In genomic region chr3:62604047-62604391, GRCm38 (mm10) we compare ENCODE assay signal across 9 mouse cellular contexts. TPM values are rescaled to one million over a fixed set of nuclear protein-coding genes. Genes with fewer than 3 reads are reported as not detected.
DNase-seq lines count a peak whose midpoint lies in the region; ATAC-seq and TF ChIP-seq lines count a peak whose summit lies in the region.
"Had no signal": no experiment of that assay in that cellular context is flagged by ENCODE, and none has a peak within 500 bp of the region (broad histone marks: within the 10 kb centered on the region; RNA-seq: fewer than 3 reads in every experiment).

No protein-coding gene starts in this region.

- DNase-seq in gastrocnemius, adult 2 months: no peak
- no peak for DNase-seq in gastrocnemius, postnatal 10 days
- DNase-seq in liver, postnatal 0 days: no peak
- DNase-seq in right cerebral cortex, adult 2 months (ENCODE audit: low spot score in 2 of 2): no peak
- DNase-seq in retina, postnatal 1 day: no peak
- no peak for DNase-seq in urinary bladder, adult 18-20 months (ENCODE audit: low spot score in 2 of 2)

- H3K79me2 ChIP-seq in C2C12 (ENCODE audit: control insufficient read depth, insufficient read depth): peaks cover 63% of the 10 kb centered on the region

- TF ChIP-seq CTCF in gastrocnemius, adult 2 months (IDR thresholded peaks at IDR 0.05): no peak
- TF ChIP-seq CTCF in C2C12 (IDR thresholded peaks at IDR 0.05; ENCODE audit: control insufficient read depth, insufficient read depth, insufficient read length): no peak
- TF ChIP-seq CTCF in liver, postnatal 0 days (IDR thresholded peaks at IDR 0.05; ENCODE audit: low read depth): no peak

- H3K27me3 ChIP-seq in C2C12 (ENCODE audit: control insufficient read depth, insufficient read depth, insufficient read length): no peaks in the 10 kb centered on the region
- H3K27me3 ChIP-seq in forebrain, embryonic 16.5 days (replicated peaks; ENCODE audit: control insufficient read depth, insufficient read depth, low read length): no peaks in the 10 kb centered on the region
- H3K27me3 ChIP-seq in liver, postnatal 0 days (ENCODE audit: insufficient read depth, low read length): 0 out of 2 replicates have a peak, but pooled peaks cover 3% of the 10 kb centered on the region

- H3K9ac ChIP-seq in forebrain, embryonic 16.5 days (replicated peaks; ENCODE audit: low read depth, low read length): peak overlapping the region; percentile 62
- no peak overlapping the region for H3K9ac ChIP-seq in liver, postnatal 0 days (replicated peaks)

- no peak for TF ChIP-seq EP300 in liver, postnatal 0 days (IDR thresholded peaks at IDR 0.05; ENCODE audit: low read depth)

- H3K27ac ChIP-seq in gastrocnemius, adult 2 months: no peak overlapping the region
- no peak overlapping the region for H3K27ac ChIP-seq in forebrain, embryonic 16.5 days (ENCODE audit: low read length)
- no peak overlapping the region for H3K27ac ChIP-seq in liver, postnatal 0 days (ENCODE audit: low read depth)

- peak overlapping the region; percentile 82 for H3K4me2 ChIP-seq in forebrain, embryonic 16.5 days (ENCODE audit: low read length)
- H3K4me2 ChIP-seq in liver, postnatal 0 days (ENCODE audit: low read depth, low read length): peak overlapping the region; percentile 30; the same call in 1 of the 2 replicates

- intact Hi-C loops in gastrocnemius, adult 2 months (cut with DNase I): no loop called here

- WGBS in forebrain, embryonic 16.5 days: 20% methylated on average over 10 of the region's 10 CpGs
- WGBS in liver, postnatal 0 days (ENCODE audit: insufficient replicate concordance): 18% methylated on average over 10 of the region's 10 CpGs

- H3K4me1 ChIP-seq in forebrain, embryonic 16.5 days (replicated peaks; ENCODE audit: control insufficient read depth, insufficient read depth, low read length): peaks cover 10% of the 10 kb centered on the region
- no peaks in the 10 kb centered on the region; the same call in 1 of the 2 replicates for H3K4me1 ChIP-seq in liver, postnatal 0 days (ENCODE audit: insufficient read depth)

- peak; percentile 64 for ATAC-seq in forebrain, embryonic 16.5 days
- ATAC-seq in liver, postnatal 0 days: no peak

- H3ac ChIP-seq in C2C12 (ENCODE audit: control insufficient read depth, insufficient read length, low read depth): peak overlapping the region; percentile 8

- peaks cover 49% of the 10 kb centered on the region for H3K79me3 ChIP-seq in C2C12 (ENCODE audit: low read depth)

- peaks cover 2% of the 10 kb centered on the region for H3K36me3 ChIP-seq in C2C12 (ENCODE audit: control insufficient read depth, insufficient read depth)
- no peaks in the 10 kb centered on the region for H3K36me3 ChIP-seq in forebrain, embryonic 16.5 days (ENCODE audit: control insufficient read depth, insufficient read depth)
- no peaks in the 10 kb centered on the region for H3K36me3 ChIP-seq in liver, postnatal 0 days (replicated peaks; ENCODE audit: insufficient read depth, low read length)

- H3K9me3 ChIP-seq in forebrain, embryonic 16.5 days (ENCODE audit: control insufficient read depth, low read length): no peaks in the 10 kb centered on the region
- no peaks in the 10 kb centered on the region for H3K9me3 ChIP-seq in liver, postnatal 0 days (ENCODE audit: low read length)

- peak overlapping the region; percentile 38; the same call in 1 of the 2 replicates for H3K4me3 ChIP-seq in gastrocnemius, adult 2 months
- H3K4me3 ChIP-seq in C2C12 (ENCODE audit: insufficient read depth, poor library complexity, severe bottlenecking): peak overlapping the region; percentile 63
- H3K4me3 ChIP-seq in forebrain, embryonic 16.5 days (replicated peaks; ENCODE audit: low read length): peak overlapping the region; percentile 48
- no peak overlapping the region for H3K4me3 ChIP-seq in liver, postnatal 0 days (ENCODE audit: low read depth, low read length)

TF ChIP-seq in C2C12, 6 proteins besides CTCF, POLR2A, EP300 and RAD21:
- TF ChIP-seq USF1 (IDR thresholded peaks at IDR 0.05; ENCODE audit: low read depth) (no peak), CEBPB (IDR thresholded peaks at IDR 0.05; ENCODE audit: low read depth) (no peak), MAX (IDR thresholded peaks at IDR 0.05) (no peak), MYOG (IDR thresholded peaks at IDR 0.05; ENCODE audit: control insufficient read depth, extremely low read depth, insufficient read length) (no peak), FOSL1 (IDR thresholded peaks at IDR 0.05; ENCODE audit: insufficient read depth, low read length, poor library complexity, severe bottlenecking) (no peak), MYOD1 (IDR thresholded peaks at IDR 0.05; ENCODE audit: control insufficient read depth, insufficient read length, low read depth) (no peak)

RNA-seq across cellular contexts. Expression of gene Gpr149, which starts 0.9 kb away (rescaled TPM):
- total RNA-seq in gastrocnemius, adult 2 months (2021): not detected
- total RNA-seq in gastrocnemius, postnatal 10 days (2021): under 1 TPM in 1 of 2 experiments, not detected in 1; 0.07 TPM
- polyA plus RNA-seq in C2C12 (2012; fragmentation: generic; extraction: Trizol): 3.3 TPM
- polyA plus RNA-seq in forebrain, embryonic 16.5 days (2015; fragmentation: Nextera tagmentation; extraction: Ambion mirVana): 2.7 and 3.8 TPM in 2 replicates
- polyA plus RNA-seq in liver, postnatal 0 days (2015; fragmentation: Nextera tagmentation; extraction: Ambion mirVana): not detected in 2 replicates
- total RNA-seq: liver, adult 2 months had no signal
- polyA plus RNA-seq: liver, adult 2 months had no signal
